Mouse (Mus musculus) cortical plate, adult 2 months (tissue): Measurements from ENCODE around the gene Abcd1. TPM values are rescaled to one million over a fixed set of nuclear protein-coding genes. Genes with fewer than 3 reads are reported as not detected.
"Not testable (repeated sequence)": the region's sequence is repeated elsewhere in the genome, so short reads cannot be mapped to it uniquely, and the experiment has no call there.

Source experiments
- H3K27ac ChIP-seq: fragments of 200-500 bp; 2 replicates; pipeline ENCODE4 v1.5.1; 2012; ENCODE audit warnings: low read length, control low read depth, inconsistent platforms; ENCODE audit not compliant: insufficient read depth
- H3K4me1 ChIP-seq: fragments of 200-500 bp; 2 replicates; pipeline ENCODE4 v1.6.1; 2011; ENCODE audit warnings: low read length; ENCODE audit not compliant: control insufficient read depth, insufficient read depth
- H3K4me3 ChIP-seq: fragments of 200-500 bp; 2 replicates; pipeline ENCODE4 v1.5.1; 2011; ENCODE audit warnings: mild to moderate bottlenecking, low read length, control low read depth; ENCODE audit not compliant: insufficient read depth
- CTCF ChIP-seq: fragments of 200-500 bp; IDR thresholded peaks from 2 replicates; pipeline ENCODE4 v1.5.1; 2011; ENCODE audit warnings: mild to moderate bottlenecking, control low read depth, low read length; ENCODE audit not compliant: insufficient read depth; ENCODE audit errors: extremely low read depth
- POLR2A ChIP-seq: fragments of 200-500 bp; IDR thresholded peaks from 2 replicates; pipeline ENCODE4 v1.6.1; 2011; ENCODE audit warnings: mild to moderate bottlenecking, low read length, control low read depth; ENCODE audit not compliant: insufficient read depth; ENCODE audit errors: extremely low read depth
- polyA plus RNA-seq: library from polyadenylated mRNA; depleted of rRNA; stranded (reverse); fragments of >200 nt; gene quantifications from 2 replicates; pipeline ENCODE4 v1.2.3, GENCODE M21; 2012

The Abcd1 gene
- polyA plus RNA-seq, 1 experiment = 16.6 TPM

DNA sequence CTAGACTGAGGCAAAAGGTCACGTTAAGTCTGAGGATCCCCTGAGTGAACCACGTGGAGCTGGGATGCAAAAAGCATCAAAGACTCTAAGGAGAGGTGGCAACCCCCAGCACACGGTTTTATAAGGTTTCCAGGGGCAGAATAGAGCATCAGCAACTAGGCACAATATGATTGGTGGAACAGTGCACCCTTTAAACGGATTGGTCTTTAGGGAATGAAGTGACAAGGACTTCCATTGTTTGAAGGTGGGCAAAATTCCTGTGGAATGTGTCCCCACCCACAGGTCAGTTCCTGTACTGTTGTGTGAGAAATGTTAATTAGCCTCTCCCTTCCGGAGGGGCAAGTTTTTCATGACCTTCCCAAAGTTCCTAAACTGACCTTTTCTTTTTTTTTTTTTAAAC is 22.8 kb downstream of the Abcd1 start:
- Histone ChIP-seq H3K27ac (no peak overlapping the region), H3K4me1 (no peaks in the 10 kb centered on the region), H3K4me3 (no peak overlapping the region)
- TF ChIP-seq POLR2A (no peak), CTCF (no peak)

DNA sequence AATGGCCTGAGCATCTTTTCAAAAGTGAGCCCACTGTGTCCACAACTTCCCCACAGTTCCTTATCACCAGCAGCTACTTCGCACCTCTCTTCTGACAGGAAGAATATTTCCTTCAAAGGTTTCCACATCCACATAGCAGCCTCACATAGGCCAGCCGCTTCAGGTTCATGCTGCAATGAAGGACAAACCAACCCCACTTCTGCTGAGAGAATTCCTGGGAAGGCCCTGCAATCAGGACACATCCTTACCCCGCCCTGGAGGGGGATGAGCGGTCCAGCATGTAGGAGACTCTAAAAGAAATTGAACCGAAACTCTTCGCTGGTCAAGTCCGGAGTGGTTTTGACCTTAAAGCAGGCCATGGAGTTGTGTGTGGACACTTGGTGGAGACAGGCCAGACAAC is 23.4 kb downstream of the Abcd1 start:
- not testable (repeated sequence) for H3K4me1 ChIP-seq, H3K4me3 ChIP-seq, H3K27ac ChIP-seq

DNA sequence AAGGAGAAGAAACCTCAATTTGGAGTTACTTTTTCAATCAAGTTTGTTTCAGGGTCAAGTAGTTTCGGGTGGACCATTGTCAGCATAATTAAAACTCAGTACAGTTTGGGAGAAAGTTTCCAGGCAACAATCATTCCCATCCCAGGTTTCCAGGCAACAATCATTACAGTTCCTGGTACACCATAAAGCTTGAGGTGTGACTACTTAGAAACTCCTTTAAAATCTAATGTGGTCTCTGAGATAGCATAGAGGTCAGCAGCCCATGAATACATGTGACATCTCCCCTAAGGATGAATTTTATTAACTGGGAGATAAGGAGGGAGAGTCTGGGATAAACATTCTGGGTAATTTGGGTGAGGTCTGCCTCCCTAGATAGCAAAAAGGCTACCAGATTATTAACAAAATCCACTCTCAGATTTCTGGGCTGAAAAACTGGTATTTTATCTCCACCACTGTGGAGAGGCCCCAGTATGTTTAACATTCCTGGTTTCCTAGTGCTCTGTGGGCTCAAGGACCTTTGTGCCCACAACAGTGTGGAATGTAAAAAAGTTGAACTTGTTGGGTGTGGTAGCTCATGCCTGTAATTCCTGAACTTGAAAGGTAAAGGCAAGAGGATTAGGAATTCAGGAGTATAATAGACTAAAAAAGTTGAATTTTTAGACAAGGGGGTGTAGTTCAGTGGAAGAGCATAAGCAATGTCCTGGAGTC is 28.5 kb downstream of the Abcd1 start:
- H3K27ac ChIP-seq = no peak overlapping the region

DNA sequence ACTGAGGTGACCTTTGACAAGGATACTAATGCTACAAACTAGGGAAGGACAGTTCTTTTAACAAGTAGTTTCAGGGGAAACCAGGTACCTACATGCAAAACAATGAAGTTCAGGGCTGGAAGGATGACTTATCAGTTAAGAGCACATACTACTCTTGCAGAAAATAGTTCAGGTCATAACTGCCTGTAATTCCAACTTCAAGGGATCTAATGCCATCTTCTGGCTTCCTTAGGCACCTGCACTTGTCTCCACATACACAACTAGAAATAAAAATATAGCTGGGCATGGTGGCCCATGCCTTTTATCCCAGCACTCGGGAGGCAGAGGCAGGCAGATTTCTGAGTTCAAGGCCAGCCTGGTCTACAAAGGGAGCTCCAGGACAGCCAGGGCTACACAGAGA is 32.6 kb downstream of the Abcd1 start:
- no peak overlapping the region for H3K27ac ChIP-seq
- TF ChIP-seq POLR2A = no peak
- no peak for TF ChIP-seq CTCF
- H3K4me3 ChIP-seq = no peak overlapping the region
- no peaks in the 10 kb centered on the region for H3K4me1 ChIP-seq

More for the DNA sequence above, 28.5 kb downstream of the Abcd1 start:
- Histone ChIP-seq H3K4me1 (no peaks in the 10 kb centered on the region), H3K4me3 (no peak overlapping the region)
- TF ChIP-seq POLR2A (no peak), CTCF (no peak)

- H3K4me1 ChIP-seq = no peaks in the 10 kb centered on the region
- TF ChIP-seq POLR2A (no peak), CTCF (no peak)
- peak within 1 kb of the TSS; percentile 46 for H3K27ac ChIP-seq
- peak within 1 kb of the TSS; percentile 29; the same call in 1 of the 2 replicates for H3K4me3 ChIP-seq
Observed at GRCm38 (mm10) chrX:73756334-73757140, 40.1 kb downstream of the Abcd1 start, which contains the start of gene Plxnb3. Gene Plxnb3 (plus strand): TSS chrX:73757090.

GRCm38 (mm10) chrX:73758611-73759290 is 42.4 kb downstream of the Abcd1 start:
- Histone ChIP-seq H3K4me1 (no peaks in the 10 kb centered on the region), H3K27ac (peak overlapping the region; percentile 76; the same call in 1 of the 2 replicates), H3K4me3 (no peak overlapping the region)
- TF ChIP-seq CTCF = no peak
- TF ChIP-seq POLR2A = no peak

DNA sequence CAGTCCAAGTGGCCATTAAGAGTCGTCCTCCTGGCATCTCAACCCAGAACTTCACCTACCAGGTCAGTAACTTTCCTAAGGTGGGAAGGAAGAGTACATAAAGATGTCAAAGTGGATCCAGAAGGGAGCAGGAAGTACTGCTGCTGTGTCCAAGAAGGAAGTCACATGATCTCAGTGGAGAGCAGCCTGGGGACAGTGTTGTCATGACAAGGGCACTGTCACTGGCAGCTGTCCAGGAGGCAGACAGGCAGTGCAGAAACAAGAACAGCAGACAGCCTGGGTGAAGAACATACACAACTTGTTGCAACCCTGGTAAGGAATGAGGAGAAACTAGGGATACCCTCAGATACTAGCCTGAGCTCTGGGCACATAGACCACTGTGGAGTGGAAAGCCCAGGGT is 48.9 kb downstream of the Abcd1 start:
- TF ChIP-seq CTCF = no peak
- TF ChIP-seq POLR2A = no peak
- Histone ChIP-seq H3K4me1 (no peaks in the 10 kb centered on the region), H3K27ac (no peak overlapping the region)

DNA sequence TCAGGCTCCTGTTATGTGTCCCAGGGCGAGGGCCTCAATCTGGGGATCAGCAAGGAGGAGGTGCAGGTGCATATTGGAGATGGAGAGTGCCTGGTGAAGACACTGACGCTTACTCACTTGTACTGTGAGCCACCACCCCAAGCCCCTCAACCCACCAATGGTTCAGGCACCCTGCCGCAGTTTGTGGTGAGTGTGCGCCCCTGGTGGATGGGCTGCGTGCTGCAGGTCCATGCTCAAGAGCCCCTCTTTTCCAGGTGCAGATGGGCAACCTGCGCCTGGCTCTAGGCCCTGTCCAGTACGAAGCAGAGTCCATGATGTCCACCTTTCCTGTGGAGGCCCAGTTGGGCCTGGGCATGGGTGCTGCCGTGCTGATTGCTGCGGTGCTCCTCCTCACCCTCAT is 50.9 kb downstream of the Abcd1 start:
- no peak overlapping the region for H3K4me3 ChIP-seq
- no peak overlapping the region for H3K27ac ChIP-seq
- TF ChIP-seq CTCF (peak; percentile 42), POLR2A (no peak)
- H3K4me1 ChIP-seq = no peaks in the 10 kb centered on the region

More for the DNA sequence above, 48.9 kb downstream of the Abcd1 start:
- no peak overlapping the region for H3K4me3 ChIP-seq

- Histone ChIP-seq H3K4me1 (peaks cover 4% of the 10 kb centered on the region), H3K27ac (peak within 1 kb of the TSS; percentile 78), H3K4me3 (0 out of 2 replicates have a peak within 1 kb of the TSS, but pooled peaks have one; percentile 5)
- no peak for TF ChIP-seq CTCF
- TF ChIP-seq POLR2A = peak; percentile 42; the same call in 1 of the 2 replicates
Observed at GRCm38 (mm10) chrX:73774168-73774760, 57.9 kb downstream of the Abcd1 start, which contains the start of gene Srpk3. Gene Srpk3 (plus strand): TSS chrX:73774405.
